Mouse (Mus musculus) ZHBTc4 (cell line): ENCODE measurements around the gene Herc2.

Experiments used
- DNase-seq: peaks from one replicate; pipeline ENCODE4 v3.0.0-alpha.2; 2011; ENCODE audit warnings: low read depth, low spot score

Herc2 gene

GRCm38 (mm10) chr7:56066136-56066535, 16.1 kb downstream of the Herc2 start:
- DNase-seq = no peak

GRCm38 (mm10) chr7:56066634-56067033, 16.6 kb downstream of the Herc2 start:
- DNase-seq = no peak

GRCm38 (mm10) chr7:56071724-56072123, 21.7 kb downstream of the Herc2 start:
- DNase-seq = no peak

- DNase-seq = no peak
Observed at GRCm38 (mm10) chr7:56083034-56083433, 33.0 kb downstream of the Herc2 start.

- DNase-seq = no peak
Observed at GRCm38 (mm10) chr7:56089097-56089496, 39.1 kb downstream of the Herc2 start.

DNA sequence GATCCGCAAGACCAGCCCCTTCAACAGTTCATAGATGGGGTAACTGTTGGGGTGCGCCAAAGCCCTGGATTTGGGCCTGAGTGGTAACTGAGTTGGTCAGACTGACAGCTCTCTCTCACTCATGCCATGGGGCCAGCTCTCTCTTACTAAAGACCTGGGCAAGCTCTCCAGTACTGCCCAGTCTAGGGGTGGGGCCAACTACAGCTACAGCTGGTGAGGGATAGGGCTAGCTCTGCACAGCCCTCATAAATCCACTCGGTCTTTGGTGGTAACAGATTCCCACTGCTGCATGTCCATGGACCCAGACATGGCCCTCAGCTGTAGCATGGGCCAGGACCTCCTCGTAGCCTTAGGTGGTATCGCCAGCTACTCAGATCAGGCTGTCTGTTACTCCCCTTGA, 41.4 kb downstream of the Herc2 start:
- DNase-seq = no peak

DNA sequence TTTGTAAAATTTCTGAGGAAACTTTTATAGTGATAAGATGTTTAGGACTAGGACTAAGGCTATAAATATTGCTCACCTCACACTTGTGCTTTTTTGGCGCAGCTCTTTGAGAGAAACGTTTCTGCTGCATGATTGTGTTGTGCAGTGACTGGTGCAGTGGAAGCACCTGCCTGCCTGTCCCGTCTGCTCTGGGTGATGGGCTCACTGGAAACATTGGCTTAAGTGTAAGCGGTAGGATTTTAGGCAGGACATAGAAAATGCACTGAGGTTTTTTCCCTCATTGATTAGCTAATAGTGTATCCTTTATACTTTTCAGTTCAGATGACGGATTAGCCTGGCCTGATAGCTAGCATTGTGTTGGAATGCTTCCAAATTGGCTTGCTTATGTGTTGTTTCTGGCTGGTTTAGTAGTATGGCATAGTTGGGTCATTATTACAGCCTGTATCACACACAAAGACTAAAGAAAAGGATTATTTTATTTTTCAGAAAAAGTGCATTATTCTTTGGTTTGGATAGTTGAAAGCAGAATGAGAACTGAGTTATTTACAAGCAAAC, 52.4 kb downstream of the Herc2 start:
- DNase-seq = no peak

GRCm38 (mm10) chr7:56112999-56113398, 63.0 kb downstream of the Herc2 start:
- no peak for DNase-seq

- no peak for DNase-seq
Observed at GRCm38 (mm10) chr7:56114148-56114547, 64.2 kb downstream of the Herc2 start.

GRCm38 (mm10) chr7:56120968-56121367, 71.0 kb downstream of the Herc2 start:
- no peak for DNase-seq

GRCm38 (mm10) chr7:56121425-56121824, 71.4 kb downstream of the Herc2 start:
- no peak for DNase-seq

DNA sequence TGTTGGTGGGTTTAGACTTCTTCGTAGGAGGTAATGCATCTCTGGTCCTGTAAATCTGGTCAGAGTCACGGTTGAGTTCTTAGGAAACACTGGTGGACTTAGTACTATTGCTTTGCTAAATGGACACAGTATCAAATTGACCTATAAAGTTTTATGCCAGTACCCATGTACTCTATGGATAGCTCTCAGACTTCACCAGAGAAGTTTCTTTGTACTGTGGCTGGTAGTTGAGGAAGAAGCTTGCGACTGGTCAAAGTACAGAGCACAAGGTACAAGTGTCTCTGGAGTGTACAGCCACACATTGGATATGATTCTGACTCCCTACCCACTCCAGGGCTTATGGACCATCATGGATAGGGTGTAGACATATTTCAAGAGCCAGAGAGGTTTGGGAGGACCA, 78.1 kb downstream of the Herc2 start:
- DNase-seq = no peak

- DNase-seq = no peak
Observed at GRCm38 (mm10) chr7:56129577-56129976, 79.6 kb downstream of the Herc2 start.

- no peak for DNase-seq
Observed at GRCm38 (mm10) chr7:56131548-56131947, 81.6 kb downstream of the Herc2 start.

DNA sequence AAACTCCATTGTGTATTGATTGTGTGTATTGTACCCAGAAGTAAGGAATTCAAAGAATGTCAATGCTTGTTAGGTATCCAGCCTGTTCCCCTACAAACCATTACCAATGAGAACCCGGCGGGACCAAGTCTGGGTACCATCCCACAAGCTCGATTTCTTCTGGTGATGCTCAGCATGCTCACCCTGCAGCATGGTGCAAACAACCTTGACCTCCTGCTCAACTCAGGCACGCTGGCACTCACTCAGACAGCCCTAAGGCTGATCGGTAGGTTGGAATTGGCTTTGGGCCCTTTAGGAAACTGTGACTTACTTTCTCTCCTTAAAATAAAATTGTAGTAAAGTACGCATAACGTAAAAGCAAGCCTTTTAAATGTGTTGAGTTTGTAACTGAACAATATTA, 88.7 kb downstream of the Herc2 start:
- peak; percentile 2 for DNase-seq

DNA sequence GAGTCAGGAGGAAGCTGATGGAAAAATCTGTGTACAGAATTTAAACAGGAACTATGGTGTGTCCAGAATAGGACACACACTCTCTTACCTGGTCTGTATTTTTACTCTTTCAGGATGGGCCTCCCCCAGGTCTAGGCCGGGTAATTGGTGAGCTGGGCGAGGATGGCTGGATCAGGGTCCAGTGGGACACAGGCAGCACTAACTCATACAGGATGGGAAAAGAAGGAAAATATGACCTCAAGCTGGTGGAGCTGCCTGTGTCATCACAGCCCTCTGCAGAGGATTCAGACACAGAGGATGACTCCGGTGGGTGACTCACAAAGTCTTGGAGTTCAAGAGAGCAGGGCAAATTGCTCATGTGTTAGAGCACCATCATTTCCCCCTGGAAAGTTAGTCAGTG, 96.4 kb downstream of the Herc2 start:
- no peak for DNase-seq

- DNase-seq = no peak
Observed at GRCm38 (mm10) chr7:56148925-56149324, 98.9 kb downstream of the Herc2 start.

DNA sequence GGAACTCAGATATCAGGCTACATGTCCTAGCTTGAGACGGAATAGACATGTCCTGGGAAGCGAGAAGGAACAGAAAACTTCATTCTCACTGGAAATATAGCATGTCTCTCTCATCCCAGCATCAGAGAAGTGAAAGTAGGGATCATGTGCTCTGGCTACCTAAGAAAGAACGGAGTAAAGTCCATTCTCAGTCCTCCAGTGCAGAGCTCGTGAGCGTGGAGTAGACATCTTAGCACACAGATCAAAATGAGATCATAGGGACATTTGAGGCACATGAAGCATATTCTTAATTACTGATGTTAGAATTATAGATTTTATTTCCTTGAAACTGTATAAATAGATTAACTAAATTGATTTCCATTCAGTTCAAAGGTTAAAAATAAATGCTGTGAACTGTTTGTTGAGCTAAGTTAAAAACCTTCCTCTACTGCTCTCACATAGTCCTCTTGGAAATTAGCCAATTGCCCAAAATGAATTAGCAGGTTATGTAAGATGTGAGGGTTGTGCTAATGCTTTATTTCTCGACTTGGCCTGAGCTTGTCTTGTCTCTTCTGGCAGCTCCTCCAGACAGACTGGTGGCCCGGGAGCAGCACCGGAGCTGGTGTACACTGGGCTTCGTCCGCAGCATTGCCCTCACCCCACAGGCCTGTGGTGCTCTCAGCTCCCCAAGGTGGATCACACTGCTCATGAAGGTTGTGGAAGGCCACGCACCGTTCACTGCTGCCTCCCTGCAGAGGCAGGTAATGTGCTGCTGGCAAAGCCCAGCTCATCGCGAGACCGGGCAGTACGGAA, 102.1 kb downstream of the Herc2 start:
- no peak for DNase-seq

DNA sequence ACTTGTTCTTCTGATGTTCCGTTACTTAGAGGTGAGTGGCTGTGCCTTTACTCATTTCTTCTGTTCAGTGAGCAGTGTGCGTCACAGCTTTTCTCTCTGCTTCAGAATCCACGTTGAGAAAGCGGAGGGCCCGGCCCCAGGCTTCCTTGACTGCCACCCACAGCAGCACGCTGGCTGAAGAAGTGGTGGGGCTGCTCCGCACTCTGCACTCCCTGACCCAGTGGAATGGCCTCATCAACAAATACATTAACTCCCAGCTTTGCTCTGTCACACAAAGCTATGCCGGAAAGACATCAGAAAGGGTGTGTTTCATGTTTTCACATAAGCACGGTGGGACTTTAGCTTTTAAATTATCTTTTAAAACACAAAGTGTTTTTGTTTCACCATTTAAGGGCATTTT, 103.2 kb downstream of the Herc2 start:
- no peak for DNase-seq

GRCm38 (mm10) chr7:56153625-56154024, 103.6 kb downstream of the Herc2 start:
- DNase-seq = no peak

GRCm38 (mm10) chr7:56163316-56163715, 113.3 kb downstream of the Herc2 start:
- DNase-seq = no peak

DNA sequence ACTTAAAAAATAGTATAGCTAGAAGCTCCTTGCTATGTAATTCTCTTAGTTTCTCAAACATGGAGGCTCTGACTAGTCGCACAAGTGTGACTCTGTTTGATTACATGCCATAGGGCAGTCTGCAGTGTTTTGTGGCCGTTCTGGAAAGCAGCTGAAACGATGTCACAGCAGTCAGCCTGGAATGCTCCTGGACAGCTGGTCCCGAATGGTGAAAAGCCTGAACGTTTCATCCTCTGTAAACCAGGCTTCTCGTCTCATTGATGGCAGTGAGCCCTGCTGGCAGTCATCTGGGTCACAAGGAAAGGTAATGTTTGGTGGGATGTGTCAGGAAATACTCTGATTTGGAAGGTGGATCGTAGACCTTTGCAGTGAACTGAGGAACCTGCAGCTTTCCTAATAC, 118.7 kb downstream of the Herc2 start:
- no peak for DNase-seq

- DNase-seq = no peak
Observed at GRCm38 (mm10) chr7:56177371-56177770, 127.4 kb downstream of the Herc2 start.

DNA sequence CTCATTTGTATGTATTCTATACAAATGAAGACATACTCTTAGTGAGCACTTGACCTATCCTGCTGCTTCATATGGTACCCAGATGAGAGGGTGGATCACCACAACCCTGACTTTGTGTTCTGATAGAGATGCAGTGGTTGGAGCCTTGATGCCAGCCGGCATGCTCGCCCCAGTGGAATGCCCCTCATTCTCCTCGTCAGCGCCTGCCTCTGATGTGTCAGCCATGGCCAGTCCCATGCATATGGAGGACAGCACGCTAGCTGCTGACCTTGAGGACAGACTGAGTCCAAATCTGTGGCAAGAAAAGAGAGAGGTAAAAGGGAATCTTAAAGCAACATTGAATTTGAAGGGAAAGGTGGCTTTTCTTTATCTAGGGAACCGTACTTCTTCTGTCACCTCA, 141.0 kb downstream of the Herc2 start:
- no peak for DNase-seq
